Mouse (Mus musculus) adrenal gland, adult (tissue): ENCODE results near the gene Ip6k3.

ENCODE experiments used
- DNase-seq, 2 experiments: peaks; one replicate each; pipeline ENCODE4 v3.0.0; 2022 to 2023; ENCODE audit warnings: low spot score in 1 of 2; ENCODE audit not compliant: inconsistent age in 2 of 2

Ip6k3 gene

GRCm38 (mm10) chr17:27125185-27125584 lies 42.4 kb downstream of the Ip6k3 start:
- DNase-seq = peak; percentile 78 to 92

GRCm38 (mm10) chr17:27123813-27124375 lies 43.7 kb downstream of the Ip6k3 start:
- DNase-seq = peak in 1 of 2 experiments; percentile 37

- DNase-seq = no peak
Observed at GRCm38 (mm10) chr17:27123103-27123502, 44.5 kb downstream of the Ip6k3 start.

- DNase-seq = peak in 1 of 2 experiments; percentile 47
Observed at GRCm38 (mm10) chr17:27122701-27123100, 44.9 kb downstream of the Ip6k3 start.

- DNase-seq = peak; percentile 57 to 68
Observed at GRCm38 (mm10) chr17:27121781-27122180, 45.8 kb downstream of the Ip6k3 start.

- peak in 1 of 2 experiments; percentile 41 for DNase-seq
Observed at GRCm38 (mm10) chr17:27121266-27121665, 46.3 kb downstream of the Ip6k3 start.

GRCm38 (mm10) chr17:27120561-27121024 lies 47.0 kb downstream of the Ip6k3 start:
- DNase-seq = peak; percentile 80 to 88

- no peak for DNase-seq
Observed at GRCm38 (mm10) chr17:27119954-27120353, 47.6 kb downstream of the Ip6k3 start.

GRCm38 (mm10) chr17:27119540-27119895 lies 48.1 kb downstream of the Ip6k3 start:
- no peak for DNase-seq

GRCm38 (mm10) chr17:27118676-27119539 lies 48.7 kb downstream of the Ip6k3 start:
- DNase-seq = peak in 1 of 2 experiments; percentile 23

- DNase-seq = no peak
Observed at GRCm38 (mm10) chr17:27110072-27110471, 57.5 kb downstream of the Ip6k3 start.

- DNase-seq = no peak
Observed at GRCm38 (mm10) chr17:27107936-27108335, 59.7 kb downstream of the Ip6k3 start.

- peak in 1 of 2 experiments; percentile 38 for DNase-seq
Observed at GRCm38 (mm10) chr17:27106745-27107144, 60.9 kb downstream of the Ip6k3 start.

- no peak for DNase-seq
Observed at GRCm38 (mm10) chr17:27105698-27106470, 61.7 kb downstream of the Ip6k3 start.

- DNase-seq = no peak
Observed at GRCm38 (mm10) chr17:27101675-27102074, 65.9 kb downstream of the Ip6k3 start.

- DNase-seq = peak in 1 of 2 experiments; percentile 54
Observed at GRCm38 (mm10) chr17:27095690-27096089, 71.9 kb downstream of the Ip6k3 start.
